Mouse (Mus musculus): ENCODE data around the gene Tcaim. TPM values are rescaled to one million over a fixed set of nuclear protein-coding genes. Genes with fewer than 3 reads are reported as not detected.
A peak's percentile ranks its signal among the peaks of the same experiment; 100 is the strongest.

Gene Tcaim
- total and polyA plus RNA-seq, 2 experiments, result 5.5 to 14.2 TPM

- Histone ChIP-seq H3K4me3 (ENCODE audit: insufficient read depth, low read depth, low read length) (peak overlapping the region; percentile 99; the same call in 1 of the 2 replicates), H3K4me1 (ENCODE audit: control insufficient read depth, insufficient read depth, low read length) (peaks cover 4% of the 10 kb centered on the region; the same call in 1 of the 2 replicates), H3K27ac (replicated peaks; ENCODE audit: insufficient read depth, low read depth, low read length) (peak overlapping the region; percentile 98; the same call in 1 of the 2 replicates), H3K27me3 (ENCODE audit: control insufficient read depth, insufficient read depth, low read length) (no peaks in the 10 kb centered on the region), H3K9ac (ENCODE audit: low read depth, low read length) (no peak overlapping the region), H3K79me2 (ENCODE audit: control insufficient read depth, insufficient read depth, low read length) (peaks cover 24% of the 10 kb centered on the region; the same call in 1 of the 2 replicates), H3K36me3 (ENCODE audit: control insufficient read depth, insufficient read depth, low read length) (peaks cover 17% of the 10 kb centered on the region)
- DNase-seq (ENCODE audit: extremely low read depth, low read depth, low spot score), result no peak
- TF ChIP-seq POLR2A (IDR thresholded peaks at IDR 0.05; ENCODE audit: extremely low read depth, insufficient read depth, low read length) (no peak), CTCF (IDR thresholded peaks at IDR 0.05; ENCODE audit: low read depth, low read length) (no peak)
- 79% methylated on average over 4 of the region's 4 CpGs for WGBS
These were observed 60.9 kb downstream of the Tcaim start for GRCm38 (mm10) chr9:122866192-122866591.

- no peak for TF ChIP-seq CTCF (IDR thresholded peaks at IDR 0.05; ENCODE audit: low read depth, low read length)
- no peak for TF ChIP-seq POLR2A (IDR thresholded peaks at IDR 0.05; ENCODE audit: extremely low read depth, insufficient read depth, low read length)
- no peak overlapping the region for H3K4me3 ChIP-seq (ENCODE audit: insufficient read depth, low read depth, low read length)
- 62% methylated on average over 4 of the region's 4 CpGs for WGBS
- no peaks in the 10 kb centered on the region for H3K79me2 ChIP-seq (ENCODE audit: control insufficient read depth, insufficient read depth, low read length)
- DNase-seq (ENCODE audit: extremely low read depth, low read depth, low spot score), result peak; percentile 90
- H3K27ac ChIP-seq (replicated peaks; ENCODE audit: insufficient read depth, low read depth, low read length), result peak overlapping the region; percentile 60
- no peaks in the 10 kb centered on the region for H3K27me3 ChIP-seq (ENCODE audit: control insufficient read depth, insufficient read depth, low read length)
- no peaks in the 10 kb centered on the region for H3K36me3 ChIP-seq (ENCODE audit: control insufficient read depth, insufficient read depth, low read length)
- no peaks in the 10 kb centered on the region for H3K4me1 ChIP-seq (ENCODE audit: control insufficient read depth, insufficient read depth, low read length)
- no peak overlapping the region for H3K9ac ChIP-seq (ENCODE audit: low read depth, low read length)
These were observed 67.3 kb downstream of the Tcaim start for GRCm38 (mm10) chr9:122872595-122872994.

GRCm38 (mm10) chr9:122874653-122875052 is 69.3 kb downstream of the Tcaim start:
- no peaks in the 10 kb centered on the region for H3K79me2 ChIP-seq (ENCODE audit: control insufficient read depth, insufficient read depth, low read length)
- H3K4me3 ChIP-seq (ENCODE audit: insufficient read depth, low read depth, low read length), result no peak overlapping the region
- H3K9ac ChIP-seq (ENCODE audit: low read depth, low read length), result no peak overlapping the region
- 63% methylated on average over 1 of the region's 1 CpGs for WGBS
- H3K4me1 ChIP-seq (ENCODE audit: control insufficient read depth, insufficient read depth, low read length), result no peaks in the 10 kb centered on the region
- no peaks in the 10 kb centered on the region for H3K36me3 ChIP-seq (ENCODE audit: control insufficient read depth, insufficient read depth, low read length)
- peak; percentile 59 for DNase-seq (ENCODE audit: extremely low read depth, low read depth, low spot score)
- H3K27ac ChIP-seq (replicated peaks; ENCODE audit: insufficient read depth, low read depth, low read length), result no peak overlapping the region
- TF ChIP-seq POLR2A (IDR thresholded peaks at IDR 0.05; ENCODE audit: extremely low read depth, insufficient read depth, low read length), result no peak
- no peak for TF ChIP-seq CTCF (IDR thresholded peaks at IDR 0.05; ENCODE audit: low read depth, low read length)
- no peaks in the 10 kb centered on the region for H3K27me3 ChIP-seq (ENCODE audit: control insufficient read depth, insufficient read depth, low read length)

- Histone ChIP-seq H3K4me1 (ENCODE audit: control insufficient read depth, insufficient read depth, low read length) (no peaks in the 10 kb centered on the region), H3K4me3 (ENCODE audit: insufficient read depth, low read depth, low read length) (no peak overlapping the region), H3K36me3 (ENCODE audit: control insufficient read depth, insufficient read depth, low read length) (no peaks in the 10 kb centered on the region), H3K27me3 (ENCODE audit: control insufficient read depth, insufficient read depth, low read length) (no peaks in the 10 kb centered on the region), H3K9ac (ENCODE audit: low read depth, low read length) (no peak overlapping the region), H3K27ac (replicated peaks; ENCODE audit: insufficient read depth, low read depth, low read length) (no peak overlapping the region), H3K79me2 (ENCODE audit: control insufficient read depth, insufficient read depth, low read length) (no peaks in the 10 kb centered on the region)
- WGBS, result 95% methylated on average over 2 of the region's 2 CpGs
- TF ChIP-seq CTCF (IDR thresholded peaks at IDR 0.05; ENCODE audit: low read depth, low read length) (no peak), POLR2A (IDR thresholded peaks at IDR 0.05; ENCODE audit: extremely low read depth, insufficient read depth, low read length) (no peak)
- peak; percentile 70 for DNase-seq (ENCODE audit: extremely low read depth, low read depth, low spot score)
These were observed 69.8 kb downstream of the Tcaim start for GRCm38 (mm10) chr9:122875145-122875544.

GRCm38 (mm10) chr9:122885385-122885784 is 80.0 kb downstream of the Tcaim start, which contains the start of gene Zkscan7:
Zkscan7 (plus strand) TSS chr9:122885685.
- TF ChIP-seq POLR2A (IDR thresholded peaks at IDR 0.05; ENCODE audit: extremely low read depth, insufficient read depth, low read length) (no peak), CTCF (IDR thresholded peaks at IDR 0.05; ENCODE audit: low read depth, low read length) (no peak)
- H3K79me2 ChIP-seq (ENCODE audit: control insufficient read depth, insufficient read depth, low read length), result no peaks in the 10 kb centered on the region
- DNase-seq (ENCODE audit: extremely low read depth, low read depth, low spot score), result no peak
- 92% methylated on average over 3 of the region's 3 CpGs for WGBS
- no peaks in the 10 kb centered on the region for H3K27me3 ChIP-seq (ENCODE audit: control insufficient read depth, insufficient read depth, low read length)
- peaks cover 9% of the 10 kb centered on the region for H3K36me3 ChIP-seq (ENCODE audit: control insufficient read depth, insufficient read depth, low read length)
- H3K4me1 ChIP-seq (ENCODE audit: control insufficient read depth, insufficient read depth, low read length), result no peaks in the 10 kb centered on the region
- no peak within 1 kb of the TSS for H3K27ac ChIP-seq (replicated peaks; ENCODE audit: insufficient read depth, low read depth, low read length)
- H3K9ac ChIP-seq (ENCODE audit: low read depth, low read length), result no peak within 1 kb of the TSS
- H3K4me3 ChIP-seq (ENCODE audit: insufficient read depth, low read depth, low read length), result no peak within 1 kb of the TSS

Other genes with a start within 250 kb of the Tcaim start
- gene Topaz1, start 58.2 kb upstream of the Tcaim start, total RNA-seq (2014; rRNA removed), result not detected in 2 replicates
- not detected in 2 replicates for gene Topaz1, start 58.2 kb upstream of the Tcaim start, polyA plus RNA-seq (2012; rRNA removed)
- not detected in 2 replicates for gene Gm35549, start 38.5 kb downstream of the Tcaim start, total RNA-seq (2014; rRNA removed)
- not detected in 2 replicates for gene Gm35549, start 38.5 kb downstream of the Tcaim start, polyA plus RNA-seq (2012; rRNA removed)
- gene Zfp445, start 60.5 kb downstream of the Tcaim start, total RNA-seq (2014; rRNA removed), result 52.2 TPM in 2 replicates
- 22.3 and 27.8 TPM in 2 replicates for gene Zfp445, start 60.5 kb downstream of the Tcaim start, polyA plus RNA-seq (2012; rRNA removed)
- 11.8 and 13.0 TPM in 2 replicates for gene Zkscan7, start 80.1 kb downstream of the Tcaim start, total RNA-seq (2014; rRNA removed)
- gene Zkscan7, start 80.1 kb downstream of the Tcaim start, polyA plus RNA-seq (2012; rRNA removed), result 2.7 and 3.8 TPM in 2 replicates
- gene Zfp105, start 117.5 kb downstream of the Tcaim start, total RNA-seq (2014; rRNA removed), result 0.54 and 1.0 TPM in 2 replicates
- gene Zfp105, start 117.5 kb downstream of the Tcaim start, polyA plus RNA-seq (2012; rRNA removed), result 0.04 and 0.11 TPM in 2 replicates
- 4.1 and 5.2 TPM in 2 replicates for gene 1110059G10Rik, start 145.5 kb downstream of the Tcaim start, total RNA-seq (2014; rRNA removed)
- 1.1 and 1.8 TPM in 2 replicates for gene 1110059G10Rik, start 145.5 kb downstream of the Tcaim start, polyA plus RNA-seq (2012; rRNA removed)
- gene Kif15, start 145.5 kb downstream of the Tcaim start, total RNA-seq (2014; rRNA removed), result 0.60 and 1.0 TPM in 2 replicates
- gene Kif15, start 145.5 kb downstream of the Tcaim start, polyA plus RNA-seq (2012; rRNA removed), result 0.15 TPM in 1 of 2 replicates, not detected in the other
- gene Tmem42, start 215.8 kb downstream of the Tcaim start, total RNA-seq (2014; rRNA removed), result 7.7 and 9.7 TPM in 2 replicates
- gene Tmem42, start 215.8 kb downstream of the Tcaim start, polyA plus RNA-seq (2012; rRNA removed), result 13.3 and 16.0 TPM in 2 replicates
- not detected in 2 replicates for gene Tgm4, start 229.2 kb downstream of the Tcaim start, total RNA-seq (2014; rRNA removed)
- not detected in 2 replicates for gene Tgm4, start 229.2 kb downstream of the Tcaim start, polyA plus RNA-seq (2012; rRNA removed)